Mouse (Mus musculus) liver, embryonic 16.5 days (tissue): Measurements from ENCODE around the gene Foxp2. TPM values are rescaled to one million over a fixed set of nuclear protein-coding genes. Genes with fewer than 3 reads are reported as not detected.

Source experiments
- ATAC-seq: fragments of 200-750 bp; cut with Nextera tagmentation; 2 replicates; pipeline ENCODE4 v1.8.0; 2017; ENCODE audit warnings: low read depth, mild to moderate bottlenecking, moderate number of reproducible peaks, moderate library complexity
- H3K27ac ChIP-seq: fragments of 300-500 bp; sonication (generic); 2 replicates; pipeline ENCODE4 v1.5.1; 2014; ENCODE audit warnings: mild to moderate bottlenecking, low read length
- H3K27me3 ChIP-seq: fragments of 300-500 bp; sonication (generic); 2 replicates; pipeline ENCODE4 v1.6.1; 2014; ENCODE audit warnings: low read depth, low read length, mixed read lengths; ENCODE audit not compliant: control insufficient read depth, insufficient read depth
- H3K36me3 ChIP-seq: fragments of 300-500 bp; sonication (generic); 2 replicates; pipeline ENCODE4 v1.6.1; 2014; ENCODE audit warnings: mild to moderate bottlenecking; ENCODE audit not compliant: control insufficient read depth, insufficient read depth
- H3K4me1 ChIP-seq: fragments of 300-500 bp; sonication (generic); 2 replicates; pipeline ENCODE4 v1.6.1; 2014; ENCODE audit warnings: low read depth, low read length, mixed read lengths; ENCODE audit not compliant: control insufficient read depth
- H3K4me2 ChIP-seq: fragments of 300-500 bp; sonication (generic); 2 replicates; pipeline ENCODE4 v1.6.1; 2014; ENCODE audit warnings: low read depth, low read length, mixed read lengths
- H3K4me3 ChIP-seq: fragments of 300-500 bp; sonication (generic); 2 replicates; pipeline ENCODE4 v1.5.1; 2014; ENCODE audit warnings: low read depth, mild to moderate bottlenecking, low read length
- H3K9ac ChIP-seq: fragments of 300-500 bp; sonication (generic); 2 replicates; pipeline ENCODE4 v1.6.1; 2014; ENCODE audit warnings: low read depth, low read length
- H3K9me3 ChIP-seq: fragments of 300-500 bp; sonication (generic); replicated peaks from 2 replicates; pipeline ENCODE4 v1.6.1; 2016; ENCODE audit warnings: low read length; ENCODE audit not compliant: control insufficient read depth
- WGBS: fragments of 180-500 bp; shearing (Covaris S2); extraction: QIAGEN DNeasy Blood & Tissue Kit; methylation state at CpG from one replicate; pipeline ENCODE4 v1.1.7; 2014; ENCODE audit not compliant: insufficient replicate concordance; 5-methylcytosine and 5-hydroxymethylcytosine counted together
- polyA plus RNA-seq: library from polyadenylated mRNA; unstranded; fragments of >200 nt; fragmentation: Nextera tagmentation; extraction: Ambion mirVana; gene quantifications from 2 replicates; pipeline ENCODE4 v1.2.1, GENCODE M21; 2015

Gene Foxp2
- polyA plus RNA-seq, 1 experiment from 2014 or later, result 1.5 TPM

DNA sequence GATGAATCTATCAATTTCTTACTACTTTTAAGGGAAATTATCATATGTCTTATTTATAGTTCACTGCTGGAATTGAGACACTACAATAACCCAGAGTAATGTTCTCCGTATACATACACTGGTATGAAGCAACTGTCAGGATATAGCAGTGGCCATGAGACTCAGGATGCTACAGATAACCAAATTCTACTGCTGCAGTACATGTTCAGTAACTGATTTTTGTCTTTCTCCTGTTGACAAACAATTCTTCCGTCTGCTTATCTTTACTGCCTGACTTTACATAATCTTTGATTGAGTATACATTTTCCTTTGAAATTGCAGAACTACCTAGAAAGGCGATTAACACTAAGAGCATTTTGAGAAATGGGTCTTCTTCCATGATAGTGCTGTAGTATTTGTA is 127.3 kb downstream of the Foxp2 start:
- H3K9me3 ChIP-seq, result no peaks in the 10 kb centered on the region
- no peak overlapping the region for H3K4me3 ChIP-seq
- no peaks in the 10 kb centered on the region for H3K36me3 ChIP-seq
- no peak overlapping the region for H3K9ac ChIP-seq
- no peaks in the 10 kb centered on the region for H3K27me3 ChIP-seq
- 0 out of 2 replicates have a peak, but pooled peaks have one; percentile 31 for ATAC-seq
- no peak overlapping the region for H3K27ac ChIP-seq
- no peak overlapping the region for H3K4me2 ChIP-seq
- 38% methylated on average over 3 of the region's 3 CpGs for WGBS
- peaks cover 3% of the 10 kb centered on the region for H3K4me1 ChIP-seq

GRCm38 (mm10) chr6:15029446-15030125 is 128.4 kb downstream of the Foxp2 start:
- Histone ChIP-seq H3K4me3 (no peak overlapping the region), H3K4me1 (peaks cover 3% of the 10 kb centered on the region), H3K4me2 (peak overlapping the region; percentile 24; the same call in 1 of the 2 replicates), H3K27me3 (no peaks in the 10 kb centered on the region), H3K27ac (peak overlapping the region; percentile 47; the same call in 1 of the 2 replicates), H3K9ac (no peak overlapping the region), H3K9me3 (no peaks in the 10 kb centered on the region), H3K36me3 (no peaks in the 10 kb centered on the region)
- 27% methylated on average over 7 of the region's 7 CpGs for WGBS
- ATAC-seq, result peak; percentile 96

GRCm38 (mm10) chr6:15063246-15063645 is 162.1 kb downstream of the Foxp2 start:
- Histone ChIP-seq H3K9ac (no peak overlapping the region), H3K4me2 (no peak overlapping the region), H3K27ac (no peak overlapping the region), H3K9me3 (no peaks in the 10 kb centered on the region), H3K27me3 (no peaks in the 10 kb centered on the region), H3K36me3 (no peaks in the 10 kb centered on the region), H3K4me1 (no peaks in the 10 kb centered on the region), H3K4me3 (no peak overlapping the region)
- WGBS, result 52% methylated on average over 1 of the region's 1 CpGs
- no peak for ATAC-seq

GRCm38 (mm10) chr6:15101548-15101947 is 200.4 kb downstream of the Foxp2 start:
- H3K27me3 ChIP-seq, result no peaks in the 10 kb centered on the region
- no peak overlapping the region for H3K9ac ChIP-seq
- H3K4me2 ChIP-seq, result no peak overlapping the region
- 63% methylated on average over 1 of the region's 1 CpGs for WGBS
- ATAC-seq, result no peak
- no peaks in the 10 kb centered on the region for H3K36me3 ChIP-seq
- no peaks in the 10 kb centered on the region for H3K9me3 ChIP-seq
- H3K4me1 ChIP-seq, result no peaks in the 10 kb centered on the region
- no peak overlapping the region for H3K4me3 ChIP-seq
- H3K27ac ChIP-seq, result no peak overlapping the region

DNA sequence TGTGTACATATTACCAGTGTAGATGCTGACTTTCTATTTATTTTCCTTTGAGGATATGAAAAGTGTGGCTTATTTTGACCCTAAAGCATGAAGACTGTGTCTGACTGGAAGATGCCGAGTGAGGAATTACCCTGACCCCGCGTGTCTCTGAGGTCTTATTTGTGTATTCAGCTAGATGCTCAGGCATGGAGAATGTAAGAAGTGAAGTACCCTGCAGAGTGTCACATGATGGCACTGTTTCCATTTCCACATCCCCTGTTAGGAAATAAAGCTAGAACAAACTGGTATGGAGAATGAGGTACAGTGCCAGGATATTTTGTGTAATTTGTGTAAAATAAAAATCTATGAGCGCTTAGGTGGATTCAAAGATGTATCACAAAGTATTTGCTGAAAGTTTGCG is 219.8 kb downstream of the Foxp2 start:
- ATAC-seq, result no peak
- 61% methylated on average over 5 of the region's 5 CpGs for WGBS
- H3K36me3 ChIP-seq, result no peaks in the 10 kb centered on the region
- H3K4me3 ChIP-seq, result no peak overlapping the region
- no peak overlapping the region for H3K27ac ChIP-seq
- H3K9ac ChIP-seq, result no peak overlapping the region
- no peaks in the 10 kb centered on the region for H3K27me3 ChIP-seq
- H3K9me3 ChIP-seq, result no peaks in the 10 kb centered on the region
- H3K4me2 ChIP-seq, result no peak overlapping the region
- H3K4me1 ChIP-seq, result no peaks in the 10 kb centered on the region

DNA sequence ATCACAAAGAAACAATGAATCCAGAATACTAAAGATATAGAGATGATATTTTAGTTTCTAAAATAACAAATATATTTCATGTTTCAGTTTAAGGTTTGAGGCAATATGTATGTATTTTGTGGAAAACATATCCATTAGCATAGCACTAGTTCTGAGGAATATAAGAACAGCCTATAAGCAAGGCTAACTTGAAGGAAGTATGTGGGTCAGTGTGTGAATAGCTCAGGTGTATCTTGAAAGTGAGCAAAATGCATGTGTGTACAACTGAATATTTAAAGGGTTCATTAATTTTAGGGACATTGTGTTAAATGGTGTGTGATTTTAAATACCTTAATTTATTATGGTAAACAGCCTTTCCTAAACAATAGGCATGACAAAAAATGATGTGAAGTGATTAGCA is 220.2 kb downstream of the Foxp2 start:
- no peak overlapping the region for H3K4me3 ChIP-seq
- no peak overlapping the region for H3K9ac ChIP-seq
- H3K9me3 ChIP-seq, result no peaks in the 10 kb centered on the region
- H3K4me1 ChIP-seq, result no peaks in the 10 kb centered on the region
- no peak for ATAC-seq
- no peaks in the 10 kb centered on the region for H3K36me3 ChIP-seq
- H3K4me2 ChIP-seq, result no peak overlapping the region
- no peaks in the 10 kb centered on the region for H3K27me3 ChIP-seq
- H3K27ac ChIP-seq, result no peak overlapping the region

- no peak for ATAC-seq
- 84% methylated on average over 2 of the region's 2 CpGs for WGBS
- H3K9ac ChIP-seq, result no peak overlapping the region
Observed at GRCm38 (mm10) chr6:15130142-15130541, 229.0 kb downstream of the Foxp2 start.

GRCm38 (mm10) chr6:15142094-15142493 is 240.9 kb downstream of the Foxp2 start:
- H3K4me1 ChIP-seq, result no peaks in the 10 kb centered on the region
- 52% methylated on average over 1 of the region's 1 CpGs for WGBS
- no peaks in the 10 kb centered on the region for H3K9me3 ChIP-seq
- H3K36me3 ChIP-seq, result no peaks in the 10 kb centered on the region
- ATAC-seq, result no peak
- H3K4me2 ChIP-seq, result no peak overlapping the region
- H3K27ac ChIP-seq, result no peak overlapping the region
- no peaks in the 10 kb centered on the region for H3K27me3 ChIP-seq
- no peak overlapping the region for H3K9ac ChIP-seq
- H3K4me3 ChIP-seq, result no peak overlapping the region

More at GRCm38 (mm10) chr6:15130142-15130541, 229.0 kb downstream of the Foxp2 start:
- H3K27ac ChIP-seq, result no peak overlapping the region
- H3K36me3 ChIP-seq, result no peaks in the 10 kb centered on the region
- H3K4me1 ChIP-seq, result no peaks in the 10 kb centered on the region
- no peak overlapping the region for H3K4me3 ChIP-seq
- no peak overlapping the region for H3K4me2 ChIP-seq
- no peaks in the 10 kb centered on the region for H3K9me3 ChIP-seq
- no peaks in the 10 kb centered on the region for H3K27me3 ChIP-seq

GRCm38 (mm10) chr6:15151619-15152018 is 250.5 kb downstream of the Foxp2 start:
- H3K9ac ChIP-seq, result no peak overlapping the region
- no peak overlapping the region for H3K4me2 ChIP-seq
- no peaks in the 10 kb centered on the region for H3K36me3 ChIP-seq
- H3K27ac ChIP-seq, result no peak overlapping the region
- 53% methylated on average over 3 of the region's 3 CpGs for WGBS
- no peaks in the 10 kb centered on the region for H3K27me3 ChIP-seq
- no peak overlapping the region for H3K4me3 ChIP-seq
- no peaks in the 10 kb centered on the region for H3K4me1 ChIP-seq
- no peak for ATAC-seq
- H3K9me3 ChIP-seq, result no peaks in the 10 kb centered on the region
